Mouse (Mus musculus): ENCODE measurements at regions not wholly inside any gene's neighbourhood (a gene's known extent, or its start where the extent isn't known, plus 50 kb on each side); places are given as distances from the start of the nearest gene placed in this dataset.

- WGBS: 80% methylated on average over 3 of the region's 3 CpGs
- no peaks in the 10 kb centered on the region for H3K9me3 ChIP-seq (replicated peaks)
- no peak for ATAC-seq (ENCODE audit: low FRiP score)
These were observed 143.4 kb upstream of the F930015N05Rik start for GRCm38 (mm10) chr11:64579826-64580225.

GRCm38 (mm10) chr11:64586056-64586455, 149.6 kb upstream of the F930015N05Rik start:
- 88% methylated on average over 6 of the region's 6 CpGs for WGBS
- Histone ChIP-seq H3K9ac (replicated peaks) (no peak overlapping the region), H3K4me3 (replicated peaks) (no peak overlapping the region), H3K36me3 (no peaks in the 10 kb centered on the region), H3K27me3 (replicated peaks) (no peaks in the 10 kb centered on the region), H3K27ac (replicated peaks) (no peak overlapping the region), H3K9me3 (replicated peaks) (no peaks in the 10 kb centered on the region), H3K4me2 (no peak overlapping the region), H3K4me1 (0 out of 2 replicates have a peak, but pooled peaks cover 5% of the 10 kb centered on the region)
- no peak for ATAC-seq (ENCODE audit: low FRiP score)

More at GRCm38 (mm10) chr11:64579826-64580225, 143.4 kb upstream of the F930015N05Rik start:
- H3K4me2 ChIP-seq: no peak overlapping the region
- no peak overlapping the region for H3K27ac ChIP-seq (replicated peaks)
- H3K4me3 ChIP-seq (replicated peaks): no peak overlapping the region
- no peak overlapping the region for H3K9ac ChIP-seq (replicated peaks)
- no peaks in the 10 kb centered on the region for H3K4me1 ChIP-seq
- no peaks in the 10 kb centered on the region for H3K36me3 ChIP-seq
- no peaks in the 10 kb centered on the region for H3K27me3 ChIP-seq (replicated peaks)

GRCm38 (mm10) chr11:64587034-64587710, 150.7 kb upstream of the F930015N05Rik start:
- H3K4me2 ChIP-seq: no peak overlapping the region
- H3K9ac ChIP-seq (replicated peaks): no peak overlapping the region
- no peak for ATAC-seq (ENCODE audit: low FRiP score)
- no peaks in the 10 kb centered on the region for H3K9me3 ChIP-seq (replicated peaks)
- no peaks in the 10 kb centered on the region for H3K36me3 ChIP-seq
- no peak overlapping the region for H3K4me3 ChIP-seq (replicated peaks)
- 0 out of 2 replicates have a peak, but pooled peaks cover 5% of the 10 kb centered on the region for H3K4me1 ChIP-seq
- no peaks in the 10 kb centered on the region for H3K27me3 ChIP-seq (replicated peaks)
- no peak overlapping the region for H3K27ac ChIP-seq (replicated peaks)
- WGBS: 82% methylated on average over 7 of the region's 7 CpGs

- H3K4me3 ChIP-seq (replicated peaks): no peak overlapping the region
- H3K27me3 ChIP-seq (replicated peaks): no peaks in the 10 kb centered on the region
- H3K27ac ChIP-seq (replicated peaks): no peak overlapping the region
- H3K4me2 ChIP-seq: no peak overlapping the region
- H3K9me3 ChIP-seq (replicated peaks): no peaks in the 10 kb centered on the region
- H3K9ac ChIP-seq (replicated peaks): no peak overlapping the region
- 0 out of 2 replicates have a peak, but pooled peaks cover 5% of the 10 kb centered on the region for H3K4me1 ChIP-seq
- no peaks in the 10 kb centered on the region for H3K36me3 ChIP-seq
- no peak for ATAC-seq (ENCODE audit: low FRiP score)
- WGBS: 54% methylated on average over 13 of the region's 13 CpGs
These were observed 151.5 kb upstream of the F930015N05Rik start for GRCm38 (mm10) chr11:64587751-64588600.

- Histone ChIP-seq H3K9me3 (replicated peaks) (no peaks in the 10 kb centered on the region), H3K4me2 (no peak overlapping the region), H3K4me3 (replicated peaks) (no peak overlapping the region), H3K4me1 (0 out of 2 replicates have a peak, but pooled peaks cover 5% of the 10 kb centered on the region), H3K36me3 (no peaks in the 10 kb centered on the region), H3K9ac (replicated peaks) (no peak overlapping the region), H3K27ac (replicated peaks) (no peak overlapping the region), H3K27me3 (replicated peaks) (no peaks in the 10 kb centered on the region)
- no peak for ATAC-seq (ENCODE audit: low FRiP score)
- WGBS: 68% methylated on average over 6 of the region's 6 CpGs
These were observed 152.1 kb upstream of the F930015N05Rik start for GRCm38 (mm10) chr11:64588601-64588989.

GRCm38 (mm10) chr11:64589026-64589425, 152.6 kb upstream of the F930015N05Rik start:
- WGBS: 85% methylated on average over 7 of the region's 7 CpGs
- Histone ChIP-seq H3K9me3 (replicated peaks) (no peaks in the 10 kb centered on the region), H3K4me1 (0 out of 2 replicates have a peak, but pooled peaks cover 5% of the 10 kb centered on the region), H3K36me3 (no peaks in the 10 kb centered on the region), H3K4me2 (no peak overlapping the region), H3K9ac (replicated peaks) (no peak overlapping the region), H3K4me3 (replicated peaks) (no peak overlapping the region), H3K27ac (replicated peaks) (no peak overlapping the region), H3K27me3 (replicated peaks) (no peaks in the 10 kb centered on the region)
- ATAC-seq (ENCODE audit: low FRiP score): no peak

GRCm38 (mm10) chr11:64590091-64590490, 153.6 kb upstream of the F930015N05Rik start:
- H3K4me2 ChIP-seq: no peak overlapping the region
- H3K4me1 ChIP-seq: 0 out of 2 replicates have a peak, but pooled peaks cover 5% of the 10 kb centered on the region
- no peak for ATAC-seq (ENCODE audit: low FRiP score)
- 90% methylated on average over 4 of the region's 4 CpGs for WGBS
- no peaks in the 10 kb centered on the region for H3K9me3 ChIP-seq (replicated peaks)
- no peak overlapping the region for H3K27ac ChIP-seq (replicated peaks)
- no peak overlapping the region for H3K4me3 ChIP-seq (replicated peaks)
- no peak overlapping the region for H3K9ac ChIP-seq (replicated peaks)
- no peaks in the 10 kb centered on the region for H3K36me3 ChIP-seq
- H3K27me3 ChIP-seq (replicated peaks): no peaks in the 10 kb centered on the region

- H3K4me3 ChIP-seq (replicated peaks): no peak overlapping the region
- 0 out of 2 replicates have a peak, but pooled peaks cover 5% of the 10 kb centered on the region for H3K4me1 ChIP-seq
- H3K4me2 ChIP-seq: no peak overlapping the region
- ATAC-seq (ENCODE audit: low FRiP score): no peak
- no peaks in the 10 kb centered on the region for H3K36me3 ChIP-seq
- H3K9ac ChIP-seq (replicated peaks): no peak overlapping the region
- 75% methylated on average over 2 of the region's 2 CpGs for WGBS
- no peak overlapping the region for H3K27ac ChIP-seq (replicated peaks)
- no peaks in the 10 kb centered on the region for H3K9me3 ChIP-seq (replicated peaks)
- H3K27me3 ChIP-seq (replicated peaks): no peaks in the 10 kb centered on the region
These were observed 155.8 kb upstream of the F930015N05Rik start for GRCm38 (mm10) chr11:64592253-64592652.

GRCm38 (mm10) chr11:64597305-64597704, 160.9 kb upstream of the F930015N05Rik start:
- no peak overlapping the region for H3K9ac ChIP-seq (replicated peaks)
- ATAC-seq (ENCODE audit: low FRiP score): no peak
- WGBS: 47% methylated on average over 4 of the region's 4 CpGs
- H3K4me1 ChIP-seq: 0 out of 2 replicates have a peak, but pooled peaks cover 6% of the 10 kb centered on the region
- no peak overlapping the region for H3K27ac ChIP-seq (replicated peaks)
- H3K36me3 ChIP-seq: no peaks in the 10 kb centered on the region
- H3K4me2 ChIP-seq: no peak overlapping the region
- no peak overlapping the region for H3K4me3 ChIP-seq (replicated peaks)
- no peaks in the 10 kb centered on the region for H3K27me3 ChIP-seq (replicated peaks)
- no peaks in the 10 kb centered on the region for H3K9me3 ChIP-seq (replicated peaks)

- no peaks in the 10 kb centered on the region for H3K27me3 ChIP-seq (replicated peaks)
- H3K4me1 ChIP-seq: 0 out of 2 replicates have a peak, but pooled peaks cover 6% of the 10 kb centered on the region
- H3K27ac ChIP-seq (replicated peaks): no peak overlapping the region
- no peaks in the 10 kb centered on the region for H3K9me3 ChIP-seq (replicated peaks)
- H3K4me2 ChIP-seq: no peak overlapping the region
- no peak for ATAC-seq (ENCODE audit: low FRiP score)
- WGBS: 78% methylated on average over 3 of the region's 3 CpGs
- no peaks in the 10 kb centered on the region for H3K36me3 ChIP-seq
- no peak overlapping the region for H3K9ac ChIP-seq (replicated peaks)
- no peak overlapping the region for H3K4me3 ChIP-seq (replicated peaks)
These were observed 162.7 kb upstream of the F930015N05Rik start for GRCm38 (mm10) chr11:64599178-64599577.

GRCm38 (mm10) chr11:64600201-64601102, 164.0 kb upstream of the F930015N05Rik start:
- WGBS: 49% methylated on average over 10 of the region's 10 CpGs
- Histone ChIP-seq H3K4me1 (0 out of 2 replicates have a peak, but pooled peaks cover 6% of the 10 kb centered on the region), H3K4me3 (replicated peaks) (no peak overlapping the region), H3K9me3 (replicated peaks) (no peaks in the 10 kb centered on the region), H3K4me2 (no peak overlapping the region), H3K27ac (replicated peaks) (no peak overlapping the region), H3K9ac (replicated peaks) (no peak overlapping the region), H3K36me3 (no peaks in the 10 kb centered on the region), H3K27me3 (replicated peaks) (no peaks in the 10 kb centered on the region)
- no peak for ATAC-seq (ENCODE audit: low FRiP score)
